Mouse (Mus musculus): ENCODE results near the gene Brinp2.

Gene Brinp2

GRCm38 (mm10) chr1:158356051-158356461, at the start of gene Brinp2:
Brinp2 (minus strand) TSS chr1:158356326.
- DNase-seq (ENCODE audit: low read depth in 1 of 2, low spot score in 2 of 2): no peak

GRCm38 (mm10) chr1:158400898-158401297, 44.8 kb upstream of the Brinp2 start:
- DNase-seq (ENCODE audit: low read depth in 1 of 2, low spot score in 2 of 2): no peak

- DNase-seq (ENCODE audit: low read depth in 1 of 2, low spot score in 2 of 2): no peak
These were observed 40.9 kb upstream of the Brinp2 start for GRCm38 (mm10) chr1:158397058-158397457.

GRCm38 (mm10) chr1:158390693-158391092, 34.6 kb upstream of the Brinp2 start:
- DNase-seq (ENCODE audit: low read depth in 1 of 2, low spot score in 2 of 2): no peak

GRCm38 (mm10) chr1:158388995-158389394, 32.9 kb upstream of the Brinp2 start:
- DNase-seq (ENCODE audit: low read depth in 1 of 2, low spot score in 2 of 2): no peak

- DNase-seq (ENCODE audit: low read depth in 1 of 2, low spot score in 2 of 2): no peak
These were observed 30.7 kb upstream of the Brinp2 start for GRCm38 (mm10) chr1:158386781-158387180.

GRCm38 (mm10) chr1:158385311-158385710, 29.2 kb upstream of the Brinp2 start:
- DNase-seq (ENCODE audit: low read depth in 1 of 2, low spot score in 2 of 2): no peak

- no peak for DNase-seq (ENCODE audit: low read depth in 1 of 2, low spot score in 2 of 2)
These were observed 27.1 kb upstream of the Brinp2 start for GRCm38 (mm10) chr1:158383210-158383609.

GRCm38 (mm10) chr1:158382277-158382676, 26.2 kb upstream of the Brinp2 start:
- no peak for DNase-seq (ENCODE audit: low read depth in 1 of 2, low spot score in 2 of 2)

GRCm38 (mm10) chr1:158364461-158364860, 8.3 kb upstream of the Brinp2 start:
- DNase-seq (ENCODE audit: low read depth in 1 of 2, low spot score in 2 of 2): no peak

- no peak for DNase-seq (ENCODE audit: low read depth in 1 of 2, low spot score in 2 of 2)
These were observed 6.4 kb upstream of the Brinp2 start for GRCm38 (mm10) chr1:158362292-158363101.

GRCm38 (mm10) chr1:158361964-158362291, 5.8 kb upstream of the Brinp2 start, which contains the start of gene Astn1:
Astn1 (plus strand) TSS chr1:158362273.
- no peak for DNase-seq (ENCODE audit: low read depth in 1 of 2, low spot score in 2 of 2)

GRCm38 (mm10) chr1:158355177-158356050, 712 bp downstream of the Brinp2 start:
- no peak for DNase-seq (ENCODE audit: low read depth in 1 of 2, low spot score in 2 of 2)

GRCm38 (mm10) chr1:158353656-158354371, 2.3 kb downstream of the Brinp2 start:
- DNase-seq (ENCODE audit: low read depth in 1 of 2, low spot score in 2 of 2): no peak

- no peak for DNase-seq (ENCODE audit: low read depth in 1 of 2, low spot score in 2 of 2)
These were observed 12.8 kb downstream of the Brinp2 start for GRCm38 (mm10) chr1:158343243-158343714.

GRCm38 (mm10) chr1:158328839-158329238, 27.3 kb downstream of the Brinp2 start:
- DNase-seq (ENCODE audit: low read depth in 1 of 2, low spot score in 2 of 2): no peak

- DNase-seq (ENCODE audit: low read depth in 1 of 2, low spot score in 2 of 2): no peak
These were observed 28.0 kb downstream of the Brinp2 start for GRCm38 (mm10) chr1:158328126-158328525.

GRCm38 (mm10) chr1:158323325-158323724, 32.8 kb downstream of the Brinp2 start:
- DNase-seq (ENCODE audit: low read depth in 1 of 2, low spot score in 2 of 2): no peak

- DNase-seq (ENCODE audit: low read depth in 1 of 2, low spot score in 2 of 2): no peak
These were observed 45.5 kb downstream of the Brinp2 start for GRCm38 (mm10) chr1:158310426-158311156.

- DNase-seq (ENCODE audit: low read depth in 1 of 2, low spot score in 2 of 2): no peak
These were observed 59.1 kb downstream of the Brinp2 start for GRCm38 (mm10) chr1:158297042-158297441.

Data from monocyte, adult 2 months (primary cell).